Mouse (Mus musculus): ENCODE data around the gene Arhgef39.

Gene Arhgef39

GRCm38 (mm10) chr4:43481894-43482456, 17.5 kb downstream of the Arhgef39 start:
- no peak for TF ChIP-seq POU5F1 (IDR thresholded peaks at IDR 0.05; ENCODE audit: borderline replicate concordance, low read length)
- TF ChIP-seq CTCF (conservative IDR thresholded peaks at IDR 0.05; ENCODE audit: low read length) = no peak
- TF ChIP-seq NANOG (IDR thresholded peaks at IDR 0.05; ENCODE audit: borderline replicate concordance, low read length) = no peak
- 0 out of 2 replicates have a peak, but pooled peaks cover 3% of the 10 kb centered on the region for H3K27me3 ChIP-seq (ENCODE audit: insufficient read depth, low read length)
- peaks cover 20% of the 10 kb centered on the region for H3K4me1 ChIP-seq (replicated peaks; ENCODE audit: low read depth, low read length)
- H3K4me3 ChIP-seq (replicated peaks; ENCODE audit: low read length) = no peak overlapping the region
- no peaks in the 10 kb centered on the region for H3K36me3 ChIP-seq (ENCODE audit: insufficient read depth, low read length)
- H3K9me3 ChIP-seq (ENCODE audit: low read length) = no peaks in the 10 kb centered on the region

- Histone ChIP-seq H3K4me3 (replicated peaks; ENCODE audit: low read length) (no peak overlapping the region), H3K9me3 (ENCODE audit: low read length) (no peaks in the 10 kb centered on the region), H3K36me3 (ENCODE audit: insufficient read depth, low read length) (no peaks in the 10 kb centered on the region), H3K4me1 (replicated peaks; ENCODE audit: low read depth, low read length) (peaks cover 20% of the 10 kb centered on the region), H3K27me3 (ENCODE audit: insufficient read depth, low read length) (0 out of 2 replicates have a peak, but pooled peaks cover 3% of the 10 kb centered on the region)
- TF ChIP-seq POU5F1 (IDR thresholded peaks at IDR 0.05; ENCODE audit: borderline replicate concordance, low read length) = no peak
- no peak for TF ChIP-seq NANOG (IDR thresholded peaks at IDR 0.05; ENCODE audit: borderline replicate concordance, low read length)
- no peak for TF ChIP-seq CTCF (conservative IDR thresholded peaks at IDR 0.05; ENCODE audit: low read length)
These were observed 18.5 kb downstream of the Arhgef39 start for GRCm38 (mm10) chr4:43480985-43481384.

DNA sequence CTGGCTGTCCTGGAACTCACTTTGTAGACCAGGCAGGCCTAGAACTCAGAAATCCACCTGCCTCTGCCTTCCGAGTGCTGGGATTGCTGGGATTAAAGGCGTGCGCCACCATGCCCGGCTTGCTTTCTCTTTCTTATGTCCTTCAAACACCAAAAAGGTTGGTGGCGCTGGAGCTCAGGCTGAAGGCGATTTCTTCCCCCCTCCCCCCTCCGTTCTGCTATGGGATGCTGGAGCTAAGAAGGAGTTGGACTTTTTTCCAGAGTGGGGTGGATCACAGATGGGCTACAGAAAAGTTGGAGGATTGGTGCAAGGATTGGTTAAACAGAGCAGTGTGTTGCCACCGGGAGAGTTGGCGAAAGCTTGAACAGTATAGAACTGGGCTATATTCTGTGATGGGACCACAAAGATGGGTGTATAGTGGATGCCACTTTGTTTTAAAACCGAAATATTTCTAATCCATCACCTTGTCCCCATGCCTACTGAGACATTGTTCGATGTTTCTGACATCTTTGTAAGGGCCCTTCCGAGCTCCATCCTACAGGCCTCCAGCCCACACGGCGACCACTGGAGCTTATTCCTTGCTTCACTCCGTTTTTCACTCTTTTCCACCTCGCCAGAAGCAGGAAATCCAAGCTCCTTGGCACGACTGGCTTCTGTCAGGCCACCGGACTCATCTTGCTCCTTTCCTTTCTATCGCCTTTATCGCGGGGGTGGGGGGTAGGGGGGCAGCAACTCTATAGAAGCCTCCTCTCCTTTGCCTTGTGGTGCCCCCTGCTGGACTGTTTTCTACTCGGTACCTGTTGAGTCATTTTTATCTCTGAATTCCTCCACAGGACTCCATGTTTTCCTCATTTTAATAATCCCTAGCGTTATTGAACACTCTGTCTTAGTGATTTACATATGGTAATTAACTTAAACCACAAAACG, 20.3 kb downstream of the Arhgef39 start:
- Histone ChIP-seq H3K9me3 (ENCODE audit: low read length) (no peaks in the 10 kb centered on the region), H3K36me3 (ENCODE audit: insufficient read depth, low read length) (no peaks in the 10 kb centered on the region), H3K4me1 (replicated peaks; ENCODE audit: low read depth, low read length) (peaks cover 20% of the 10 kb centered on the region), H3K4me3 (replicated peaks; ENCODE audit: low read length) (peak overlapping the region; percentile 74), H3K27me3 (ENCODE audit: insufficient read depth, low read length) (peaks cover 5% of the 10 kb centered on the region; the same call in 1 of the 2 replicates)
- TF ChIP-seq CTCF (conservative IDR thresholded peaks at IDR 0.05; ENCODE audit: low read length) (peak; percentile 73), POU5F1 (IDR thresholded peaks at IDR 0.05; ENCODE audit: borderline replicate concordance, low read length) (no peak)

DNA sequence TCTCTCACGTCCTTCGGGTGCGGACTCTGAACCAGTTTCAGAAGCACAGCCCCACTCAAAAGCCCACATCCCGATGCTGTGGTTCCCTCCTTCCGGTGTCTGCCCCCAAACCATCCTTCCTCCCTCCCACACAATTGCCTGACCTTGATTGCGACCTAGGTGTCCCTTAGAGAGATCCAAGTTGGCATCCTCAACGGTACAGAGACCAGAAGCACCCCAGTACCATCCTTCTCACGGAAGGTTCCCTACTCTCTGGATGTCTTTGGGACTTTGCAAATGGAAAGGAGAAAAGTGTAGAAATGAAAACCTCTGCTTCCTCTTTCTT, 21.0 kb downstream of the Arhgef39 start:
- H3K27me3 ChIP-seq (ENCODE audit: insufficient read depth, low read length) = peaks cover 7% of the 10 kb centered on the region; the same call in 1 of the 2 replicates
- peaks cover 17% of the 10 kb centered on the region for H3K4me1 ChIP-seq (replicated peaks; ENCODE audit: low read depth, low read length)
- no peak for TF ChIP-seq POU5F1 (IDR thresholded peaks at IDR 0.05; ENCODE audit: borderline replicate concordance, low read length)
- no peak for TF ChIP-seq NANOG (IDR thresholded peaks at IDR 0.05; ENCODE audit: borderline replicate concordance, low read length)
- TF ChIP-seq CTCF (conservative IDR thresholded peaks at IDR 0.05; ENCODE audit: low read length) = no peak
- H3K9me3 ChIP-seq (ENCODE audit: low read length) = no peaks in the 10 kb centered on the region
- no peaks in the 10 kb centered on the region for H3K36me3 ChIP-seq (ENCODE audit: insufficient read depth, low read length)
- peak overlapping the region; percentile 74 for H3K4me3 ChIP-seq (replicated peaks; ENCODE audit: low read length)

DNA sequence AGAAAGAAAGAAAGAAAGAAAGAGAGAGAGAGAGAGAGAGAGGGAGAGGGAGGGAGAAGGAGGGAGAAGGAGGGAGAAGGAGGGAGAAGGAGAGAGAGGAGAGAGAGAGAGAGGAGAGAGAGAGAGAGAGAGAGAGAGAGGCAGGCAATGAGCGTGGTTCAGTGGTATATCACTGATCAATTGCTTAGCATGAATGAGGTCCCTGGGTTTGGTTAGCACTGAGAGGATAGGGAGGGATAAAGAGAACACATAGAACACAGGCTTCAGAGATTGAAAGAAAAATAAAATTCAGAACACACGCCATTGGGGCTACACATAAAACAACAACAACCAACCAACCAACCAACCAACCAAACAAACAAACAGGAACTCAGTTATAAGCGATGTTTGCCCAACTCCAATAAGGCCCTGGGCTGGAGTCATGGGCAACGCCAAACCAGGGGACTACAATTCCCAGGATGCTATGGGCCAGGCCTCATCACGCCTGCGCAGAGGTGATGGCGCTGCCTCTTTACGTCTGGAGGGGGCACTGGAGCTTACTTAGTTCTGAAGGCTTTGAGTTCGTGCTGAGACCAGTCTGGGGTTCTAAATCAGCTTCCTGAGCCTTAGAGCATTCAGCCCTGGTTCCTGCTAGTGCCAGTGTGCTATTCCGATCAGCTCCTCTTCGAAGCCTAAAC, 21.5 kb downstream of the Arhgef39 start:
- H3K36me3 ChIP-seq (ENCODE audit: insufficient read depth, low read length) = no peaks in the 10 kb centered on the region
- peaks cover 13% of the 10 kb centered on the region for H3K4me1 ChIP-seq (replicated peaks; ENCODE audit: low read depth, low read length)
- no peaks in the 10 kb centered on the region for H3K9me3 ChIP-seq (ENCODE audit: low read length)
- H3K27me3 ChIP-seq (ENCODE audit: insufficient read depth, low read length) = peaks cover 7% of the 10 kb centered on the region; the same call in 1 of the 2 replicates
- TF ChIP-seq POU5F1 (IDR thresholded peaks at IDR 0.05; ENCODE audit: borderline replicate concordance, low read length) (no peak), CTCF (conservative IDR thresholded peaks at IDR 0.05; ENCODE audit: low read length) (peak; percentile 28; the same call in 1 of the 2 replicates), NANOG (IDR thresholded peaks at IDR 0.05; ENCODE audit: borderline replicate concordance, low read length) (no peak)
- H3K4me3 ChIP-seq (replicated peaks; ENCODE audit: low read length) = peak overlapping the region; percentile 74

DNA sequence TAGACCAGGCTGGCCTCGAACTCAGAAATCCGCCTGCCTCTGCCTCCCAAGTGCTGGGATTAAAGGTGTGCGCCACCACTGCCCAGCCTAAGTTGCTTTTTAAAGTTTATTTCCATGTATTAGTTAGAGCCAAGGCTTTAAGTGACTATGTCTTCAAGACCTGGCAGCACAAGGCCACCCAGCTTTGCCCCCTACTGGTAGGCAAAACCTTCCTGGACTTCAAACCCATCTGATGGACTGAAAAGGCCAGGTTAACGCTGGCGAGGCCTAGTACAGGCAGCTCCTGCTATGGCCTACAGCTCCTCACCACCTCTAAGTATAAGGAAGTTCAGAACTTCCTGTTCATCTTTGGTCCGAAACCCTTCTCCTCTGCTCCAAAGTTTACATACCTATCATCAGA, 22.9 kb downstream of the Arhgef39 start:
- H3K36me3 ChIP-seq (ENCODE audit: insufficient read depth, low read length) = no peaks in the 10 kb centered on the region
- TF ChIP-seq CTCF (conservative IDR thresholded peaks at IDR 0.05; ENCODE audit: low read length) = no peak
- TF ChIP-seq NANOG (IDR thresholded peaks at IDR 0.05; ENCODE audit: borderline replicate concordance, low read length) = no peak
- TF ChIP-seq POU5F1 (IDR thresholded peaks at IDR 0.05; ENCODE audit: borderline replicate concordance, low read length) = no peak
- no peak overlapping the region for H3K4me3 ChIP-seq (replicated peaks; ENCODE audit: low read length)
- H3K9me3 ChIP-seq (ENCODE audit: low read length) = no peaks in the 10 kb centered on the region
- H3K4me1 ChIP-seq (replicated peaks; ENCODE audit: low read depth, low read length) = peaks cover 13% of the 10 kb centered on the region
- peaks cover 7% of the 10 kb centered on the region; the same call in 1 of the 2 replicates for H3K27me3 ChIP-seq (ENCODE audit: insufficient read depth, low read length)

GRCm38 (mm10) chr4:43473636-43474035, 25.9 kb downstream of the Arhgef39 start:
- TF ChIP-seq NANOG (IDR thresholded peaks at IDR 0.05; ENCODE audit: borderline replicate concordance, low read length) (no peak), CTCF (conservative IDR thresholded peaks at IDR 0.05; ENCODE audit: low read length) (no peak), POU5F1 (IDR thresholded peaks at IDR 0.05; ENCODE audit: borderline replicate concordance, low read length) (no peak)
- no peak overlapping the region for H3K4me3 ChIP-seq (replicated peaks; ENCODE audit: low read length)
- H3K4me1 ChIP-seq (replicated peaks; ENCODE audit: low read depth, low read length) = peaks cover 4% of the 10 kb centered on the region
- H3K9me3 ChIP-seq (ENCODE audit: low read length) = no peaks in the 10 kb centered on the region
- H3K36me3 ChIP-seq (ENCODE audit: insufficient read depth, low read length) = no peaks in the 10 kb centered on the region
- H3K27me3 ChIP-seq (ENCODE audit: insufficient read depth, low read length) = peaks cover 7% of the 10 kb centered on the region

GRCm38 (mm10) chr4:43470301-43470700, 29.2 kb downstream of the Arhgef39 start:
- no peaks in the 10 kb centered on the region for H3K36me3 ChIP-seq (ENCODE audit: insufficient read depth, low read length)
- no peak overlapping the region for H3K4me3 ChIP-seq (replicated peaks; ENCODE audit: low read length)
- peaks cover 9% of the 10 kb centered on the region for H3K27me3 ChIP-seq (ENCODE audit: insufficient read depth, low read length)
- no peaks in the 10 kb centered on the region for H3K4me1 ChIP-seq (replicated peaks; ENCODE audit: low read depth, low read length)
- no peaks in the 10 kb centered on the region for H3K9me3 ChIP-seq (ENCODE audit: low read length)
- TF ChIP-seq POU5F1 (IDR thresholded peaks at IDR 0.05; ENCODE audit: borderline replicate concordance, low read length) (no peak), NANOG (IDR thresholded peaks at IDR 0.05; ENCODE audit: borderline replicate concordance, low read length) (no peak), CTCF (conservative IDR thresholded peaks at IDR 0.05; ENCODE audit: low read length) (no peak)
